Mouse (Mus musculus): ENCODE data around the gene Vmn1r188.
"Not testable (repeated sequence)": the region's sequence is repeated elsewhere in the genome, so short reads cannot be mapped to it uniquely, and the experiment has no call there.

Vmn1r188 gene

DNA sequence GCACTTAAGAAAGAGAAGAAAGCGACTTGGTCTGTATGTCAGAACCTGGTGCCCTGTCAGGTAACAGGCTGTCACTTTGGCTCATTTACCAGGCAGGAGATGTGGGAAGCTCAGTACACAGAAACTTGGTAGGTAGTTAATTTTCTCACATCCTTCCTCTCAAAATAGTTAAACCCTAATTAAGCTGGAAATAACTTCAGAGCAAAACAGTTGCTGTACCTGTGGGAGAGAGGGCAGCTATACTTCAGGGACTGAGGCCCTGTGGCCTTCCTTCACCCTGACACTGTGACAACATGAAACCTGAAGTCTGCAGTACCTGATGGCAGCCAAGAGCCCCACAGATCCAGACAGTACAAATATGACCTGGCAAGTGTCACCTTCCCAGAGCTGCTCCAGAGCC lies at the start of gene Vmn1r188:
Gene Vmn1r188, plus strand, starts transcription at position 301 of the 400 bp plus-strand sequence.
- DNase-seq = not testable (repeated sequence)

DNA sequence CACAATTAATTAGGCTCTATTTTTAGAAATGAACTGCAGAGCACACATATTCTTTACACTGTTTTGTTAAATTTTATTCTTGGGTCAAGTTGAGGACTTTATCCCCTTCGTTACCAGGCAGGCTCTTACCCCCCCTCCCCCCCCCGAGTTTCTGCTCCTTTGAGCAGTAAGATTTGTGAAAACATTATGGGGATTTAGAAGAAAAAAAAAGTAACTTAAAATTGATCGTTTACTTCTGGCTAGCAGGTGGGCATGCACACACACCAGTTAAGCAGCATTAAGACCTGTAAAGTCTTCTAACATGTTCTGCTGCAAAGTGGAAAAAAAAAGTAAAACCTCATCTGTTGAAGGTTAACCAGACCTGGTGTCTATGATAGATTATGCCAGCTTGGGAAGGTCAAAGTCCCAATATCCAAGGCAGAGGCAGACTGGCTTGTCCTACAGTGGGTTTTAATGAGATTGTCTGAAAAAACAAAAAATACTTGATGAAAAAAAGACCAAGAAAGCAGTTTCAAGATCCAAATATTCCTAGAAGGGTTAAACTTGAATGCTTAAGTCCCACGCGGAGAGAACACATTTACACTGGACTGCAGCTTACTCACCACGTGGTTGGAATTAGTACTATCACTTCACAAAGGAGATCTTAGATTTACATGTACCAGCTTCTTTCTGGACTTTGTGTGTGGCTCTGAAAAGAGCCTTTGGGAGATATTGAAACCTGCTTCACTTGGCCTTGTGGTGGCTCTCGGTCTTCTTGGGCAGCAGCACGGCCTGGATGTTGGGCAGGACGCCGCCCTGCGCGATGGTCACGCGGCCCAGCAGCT lies 49.6 kb upstream of the Vmn1r188 start:
- peak; percentile 38 to 73 for DNase-seq

DNA sequence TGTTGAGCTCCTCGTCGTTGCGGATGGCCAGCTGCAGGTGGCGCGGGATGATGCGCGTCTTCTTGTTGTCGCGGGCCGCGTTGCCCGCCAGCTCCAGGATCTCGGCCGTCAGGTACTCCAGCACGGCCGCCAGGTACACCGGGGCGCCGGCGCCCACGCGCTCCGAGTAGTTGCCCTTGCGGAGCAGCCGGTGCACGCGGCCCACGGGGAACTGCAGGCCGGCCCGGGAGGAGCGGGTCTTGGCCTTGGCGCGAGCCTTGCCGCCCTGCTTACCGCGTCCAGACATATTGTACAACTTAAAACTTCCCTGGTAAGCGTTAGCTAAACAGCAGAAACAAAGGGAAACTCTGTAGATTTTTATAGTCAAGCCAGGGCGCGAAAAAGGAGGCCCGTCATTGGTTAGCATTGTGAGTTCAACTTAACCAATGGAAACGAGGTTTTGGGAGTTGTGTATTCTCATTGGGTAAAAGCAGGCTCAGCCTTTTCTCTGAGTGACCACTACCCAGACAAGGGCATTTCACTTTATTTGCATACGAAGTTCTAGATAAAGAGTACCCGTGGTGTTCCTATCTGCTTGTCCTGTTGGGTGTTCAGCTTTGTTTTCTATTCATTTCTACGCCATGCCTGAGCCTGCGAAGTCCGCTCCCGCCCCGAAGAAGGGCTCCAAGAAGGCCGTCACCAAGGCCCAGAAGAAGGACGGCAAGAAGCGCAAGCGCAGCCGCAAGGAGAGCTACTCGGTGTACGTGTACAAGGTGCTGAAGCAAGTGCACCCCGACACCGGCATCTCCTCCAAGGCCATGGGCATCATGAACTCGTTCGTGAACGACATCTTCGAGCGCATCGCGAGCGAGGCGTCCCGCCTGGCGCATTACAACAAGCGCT lies 48.7 kb upstream of the Vmn1r188 start, which contains the start of the genes Hist1h2ah and Hist1h2bk:
Gene Hist1h2ah, minus strand, starts transcription at position 302 of the 882 bp plus-strand sequence.
Gene Hist1h2bk, plus strand, starts transcription at position 604 of the 882 bp plus-strand sequence.
- DNase-seq = peak; percentile 81 to 87

DNA sequence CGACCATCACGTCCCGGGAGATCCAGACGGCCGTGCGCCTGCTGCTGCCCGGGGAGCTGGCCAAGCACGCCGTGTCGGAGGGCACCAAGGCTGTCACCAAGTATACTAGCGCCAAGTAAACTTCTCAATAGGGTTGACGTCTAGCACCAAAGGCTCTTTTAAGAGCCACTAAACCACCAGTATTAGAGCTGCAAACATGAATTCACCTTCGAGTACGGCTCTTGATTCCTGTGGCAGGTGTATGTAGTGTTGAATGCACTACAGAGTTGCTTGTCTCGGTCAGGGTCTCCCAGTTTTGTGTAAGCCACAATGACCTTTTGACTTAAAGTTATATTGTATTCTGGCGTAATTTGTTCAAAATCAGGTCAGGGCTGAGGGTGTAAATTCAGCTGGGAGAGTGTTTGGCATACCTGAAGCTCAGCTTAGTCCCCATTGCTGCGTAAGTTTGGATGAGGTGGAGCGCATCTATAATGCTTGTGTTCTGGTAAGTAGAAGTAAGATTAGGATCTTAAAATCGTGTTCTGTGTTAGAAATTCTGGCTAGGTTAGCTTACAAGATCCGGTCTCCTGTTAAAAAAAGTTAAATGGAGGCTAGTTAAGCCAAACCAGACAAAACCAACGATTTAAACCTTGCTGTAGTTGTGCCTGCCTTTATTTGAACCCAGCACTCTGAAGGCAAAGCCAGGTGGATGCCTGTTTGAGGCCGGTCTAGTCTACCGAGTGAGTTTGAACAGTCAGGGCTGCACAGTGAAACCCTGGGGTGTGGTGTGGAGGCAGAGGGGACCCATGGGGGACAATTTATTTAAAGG lies 47.9 kb upstream of the Vmn1r188 start:
- DNase-seq = no peak

DNA sequence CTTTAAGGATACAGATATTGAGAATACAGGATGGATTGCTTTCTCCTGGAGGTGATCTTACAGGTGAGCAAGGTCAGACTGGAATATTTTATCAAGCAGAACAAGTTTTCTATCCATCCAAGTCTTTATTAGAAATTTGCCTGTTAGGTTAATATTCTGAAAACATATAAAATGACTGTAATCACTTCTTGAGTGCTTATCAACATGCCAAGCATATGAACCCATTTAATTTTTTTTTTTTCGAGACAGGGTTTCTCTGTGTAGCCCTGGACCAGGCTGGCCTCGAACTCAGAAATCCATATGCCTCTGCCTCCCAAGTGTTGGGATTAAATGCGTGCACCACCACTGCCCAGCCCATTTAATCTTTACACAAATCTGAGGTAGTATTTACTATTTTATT lies 47.3 kb upstream of the Vmn1r188 start:
- DNase-seq = no peak

DNA sequence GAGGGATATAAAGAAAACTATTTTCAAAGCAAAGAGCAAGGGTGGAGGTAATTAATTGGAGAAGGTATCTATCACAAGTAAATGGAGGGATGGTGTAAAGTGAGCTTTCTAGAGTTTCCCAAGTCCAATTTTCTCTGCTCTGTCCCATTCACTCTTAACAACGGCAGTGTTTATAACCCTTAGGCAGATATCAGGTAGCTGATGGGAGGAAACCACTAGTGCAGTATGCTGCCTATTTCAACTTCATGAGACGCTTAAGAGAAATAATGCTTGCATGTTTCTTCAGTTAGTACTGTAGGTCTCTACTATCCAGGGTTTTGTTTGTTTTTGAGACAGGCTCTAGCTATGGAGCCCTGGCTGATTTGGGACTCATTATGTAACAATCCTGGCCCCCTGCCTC lies 46.8 kb upstream of the Vmn1r188 start:
- no peak for DNase-seq

DNA sequence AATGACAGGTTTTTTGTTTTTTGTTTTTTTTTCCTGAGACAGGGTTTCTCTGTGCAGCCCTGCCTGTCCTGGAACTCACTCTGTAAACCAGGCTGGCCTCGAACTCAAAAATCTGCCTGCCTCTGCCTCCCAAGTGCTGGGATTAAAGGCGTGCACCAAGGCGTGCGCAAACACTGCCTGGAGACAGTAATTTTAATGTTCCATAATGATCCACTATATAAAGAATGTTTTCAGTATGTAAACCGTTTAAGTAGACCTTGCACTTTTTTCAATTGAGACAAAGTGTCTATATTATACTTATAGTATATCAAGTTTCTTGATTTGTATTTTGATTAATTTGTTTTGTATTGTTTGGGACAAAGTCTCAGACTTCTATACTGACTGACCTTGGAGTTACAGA lies 44.9 kb upstream of the Vmn1r188 start:
- no peak for DNase-seq

DNA sequence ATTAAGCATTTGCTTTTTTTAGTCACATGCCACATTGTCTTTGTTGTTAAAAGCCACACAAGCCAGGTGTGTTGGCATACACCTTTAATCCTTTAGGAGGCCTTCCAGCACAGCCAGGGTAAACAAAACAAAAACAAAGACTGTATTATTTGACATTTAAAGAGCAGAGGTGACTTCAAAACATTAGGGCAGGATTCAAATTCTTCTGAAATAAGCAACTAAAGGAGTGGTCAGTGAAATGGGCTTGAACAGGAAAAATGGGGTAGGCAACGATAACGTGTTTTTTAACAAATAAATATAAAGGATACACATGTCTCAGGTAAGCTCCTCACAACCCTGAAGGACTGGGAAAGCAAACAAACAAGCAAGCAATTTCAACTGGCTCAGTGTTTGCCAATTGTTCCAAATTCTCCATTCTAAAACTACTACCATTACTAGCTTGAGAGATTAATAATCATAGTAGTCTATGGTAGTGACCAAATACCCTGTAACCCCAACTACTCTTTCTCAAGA lies 44.2 kb upstream of the Vmn1r188 start:
- no peak for DNase-seq

DNA sequence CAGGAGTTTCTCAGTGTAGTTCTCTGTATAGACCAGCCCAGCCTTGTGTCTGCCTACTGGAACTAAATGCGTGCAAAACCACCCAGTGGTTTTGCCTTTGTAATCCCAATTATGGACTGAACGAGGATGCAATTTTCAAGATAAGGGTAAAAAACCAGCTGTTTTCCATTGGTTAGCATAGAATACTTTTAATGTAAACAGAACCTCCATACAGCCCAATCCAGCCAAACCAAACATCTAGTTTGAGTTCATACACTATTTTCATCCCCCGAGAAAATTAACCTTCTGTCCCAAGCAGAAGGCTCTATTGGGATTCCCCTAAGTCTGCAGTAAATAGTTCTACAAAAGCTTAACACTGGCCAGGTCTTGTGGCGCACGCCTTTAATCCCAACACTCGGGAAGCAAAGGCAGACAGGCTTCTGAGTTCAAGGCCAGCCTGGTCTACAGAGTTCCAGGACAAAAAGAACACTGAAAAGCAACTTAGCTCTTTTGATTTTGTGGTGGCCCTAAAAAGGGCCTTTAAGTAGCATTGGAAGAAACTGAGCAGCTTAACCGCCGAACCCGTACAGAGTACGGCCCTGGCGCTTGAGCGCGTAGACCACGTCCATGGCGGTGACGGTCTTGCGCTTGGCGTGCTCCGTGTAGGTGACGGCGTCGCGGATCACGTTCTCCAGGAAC lies 43.6 kb upstream of the Vmn1r188 start:
- DNase-seq = no peak

DNA sequence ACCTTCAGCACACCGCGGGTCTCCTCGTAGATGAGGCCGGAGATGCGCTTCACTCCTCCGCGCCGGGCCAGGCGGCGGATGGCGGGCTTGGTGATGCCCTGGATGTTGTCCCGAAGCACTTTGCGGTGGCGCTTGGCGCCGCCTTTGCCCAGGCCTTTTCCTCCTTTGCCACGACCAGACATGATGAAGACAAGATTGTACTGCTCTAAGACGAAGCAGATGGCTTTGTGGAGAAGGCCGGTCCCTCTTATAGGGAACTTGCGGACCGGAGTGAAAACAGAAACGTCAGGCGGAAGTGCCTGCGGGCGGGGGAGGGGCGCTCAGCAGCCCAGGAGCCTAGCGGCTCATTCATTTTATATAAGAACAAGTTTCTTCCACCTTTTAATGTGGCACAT lies 43.1 kb upstream of the Vmn1r188 start, which contains the start of gene Hist1h4i:
Gene Hist1h4i, minus strand, starts transcription at position 221 of the 395 bp plus-strand sequence.
- DNase-seq = peak; percentile 88 to 94

DNA sequence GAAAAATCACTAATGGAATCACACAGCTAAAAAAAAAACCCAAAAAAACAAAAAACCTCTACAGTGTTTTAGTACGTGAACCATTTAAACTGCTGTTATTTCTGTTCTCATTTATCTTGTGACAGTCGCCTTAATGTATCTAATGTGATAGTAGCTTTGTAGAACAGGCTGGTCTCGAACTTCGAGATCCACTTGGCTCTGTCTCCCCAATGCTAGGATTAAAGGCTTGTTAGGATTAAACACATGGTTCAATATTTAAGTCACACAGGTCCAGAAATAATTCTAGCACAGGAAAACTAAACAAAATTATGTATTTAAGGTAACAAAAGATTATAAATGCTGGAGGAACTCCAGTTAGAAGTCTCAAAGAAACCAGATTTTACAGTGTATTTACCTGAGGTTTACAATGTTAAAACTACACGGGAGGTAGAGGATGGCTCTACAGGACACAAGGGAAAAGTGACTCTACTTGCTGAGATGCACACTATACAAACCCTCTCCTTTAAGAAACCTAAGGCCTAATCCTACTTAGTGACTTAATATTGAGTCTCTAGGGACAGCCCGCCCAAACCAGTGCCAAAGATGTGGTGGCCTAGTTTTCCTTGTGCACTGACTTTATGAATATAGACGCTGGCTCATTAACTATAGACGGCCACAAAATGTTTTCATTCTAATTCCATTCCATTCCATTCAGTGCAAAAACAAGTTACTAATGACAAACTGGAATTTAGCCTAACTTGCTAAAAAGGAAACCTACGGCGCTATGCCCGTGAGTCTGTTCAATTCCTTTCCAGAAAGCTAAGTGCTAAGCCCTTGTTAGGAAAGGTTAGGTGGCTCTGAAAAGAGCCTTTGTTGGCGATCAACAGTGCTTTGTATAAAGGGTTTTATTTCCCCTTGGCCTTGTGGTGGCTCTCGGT lies 42.3 kb upstream of the Vmn1r188 start:
- no peak for DNase-seq

DNA sequence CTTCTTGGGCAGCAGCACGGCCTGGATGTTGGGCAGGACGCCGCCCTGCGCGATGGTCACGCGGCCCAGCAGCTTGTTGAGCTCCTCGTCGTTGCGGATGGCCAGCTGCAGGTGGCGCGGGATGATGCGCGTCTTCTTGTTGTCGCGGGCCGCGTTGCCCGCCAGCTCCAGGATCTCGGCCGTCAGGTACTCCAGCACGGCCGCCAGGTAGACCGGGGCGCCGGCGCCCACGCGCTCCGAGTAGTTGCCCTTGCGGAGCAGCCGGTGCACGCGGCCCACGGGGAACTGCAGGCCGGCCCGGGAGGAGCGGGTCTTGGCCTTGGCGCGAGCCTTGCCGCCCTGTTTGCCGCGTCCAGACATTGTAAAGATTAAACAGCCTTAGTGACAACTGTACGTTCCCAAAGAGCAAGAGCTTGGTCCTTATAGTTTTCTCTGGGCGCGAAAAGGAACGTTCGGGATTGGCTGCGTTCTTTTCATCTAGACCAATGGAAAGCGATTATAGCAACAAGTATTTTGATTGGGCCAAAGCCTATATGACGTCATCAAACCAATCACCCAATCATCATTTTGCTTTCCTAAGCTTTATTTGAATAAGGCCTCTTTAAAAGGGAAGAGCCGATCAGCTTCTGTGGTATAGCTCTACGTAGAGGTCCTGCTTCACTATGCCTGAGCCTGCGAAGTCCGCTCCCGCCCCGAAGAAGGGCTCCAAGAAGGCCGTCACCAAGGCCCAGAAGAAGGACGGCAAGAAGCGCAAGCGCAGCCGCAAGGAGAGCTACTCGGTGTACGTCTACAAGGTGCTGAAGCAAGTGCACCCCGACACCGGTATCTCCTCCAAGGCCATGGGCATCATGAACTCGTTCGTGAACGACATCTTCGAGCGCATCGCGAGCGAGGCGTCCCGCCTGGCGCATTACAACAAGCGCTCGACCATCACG lies 41.4 kb upstream of the Vmn1r188 start, which contains the start of the genes Hist1h2ag and Hist1h2bj:
Gene Hist1h2ag, minus strand, starts transcription at position 377 of the 935 bp plus-strand sequence.
Gene Hist1h2bj, plus strand, starts transcription at position 647 of the 935 bp plus-strand sequence.
- DNase-seq = peak; percentile 92 to 94

DNA sequence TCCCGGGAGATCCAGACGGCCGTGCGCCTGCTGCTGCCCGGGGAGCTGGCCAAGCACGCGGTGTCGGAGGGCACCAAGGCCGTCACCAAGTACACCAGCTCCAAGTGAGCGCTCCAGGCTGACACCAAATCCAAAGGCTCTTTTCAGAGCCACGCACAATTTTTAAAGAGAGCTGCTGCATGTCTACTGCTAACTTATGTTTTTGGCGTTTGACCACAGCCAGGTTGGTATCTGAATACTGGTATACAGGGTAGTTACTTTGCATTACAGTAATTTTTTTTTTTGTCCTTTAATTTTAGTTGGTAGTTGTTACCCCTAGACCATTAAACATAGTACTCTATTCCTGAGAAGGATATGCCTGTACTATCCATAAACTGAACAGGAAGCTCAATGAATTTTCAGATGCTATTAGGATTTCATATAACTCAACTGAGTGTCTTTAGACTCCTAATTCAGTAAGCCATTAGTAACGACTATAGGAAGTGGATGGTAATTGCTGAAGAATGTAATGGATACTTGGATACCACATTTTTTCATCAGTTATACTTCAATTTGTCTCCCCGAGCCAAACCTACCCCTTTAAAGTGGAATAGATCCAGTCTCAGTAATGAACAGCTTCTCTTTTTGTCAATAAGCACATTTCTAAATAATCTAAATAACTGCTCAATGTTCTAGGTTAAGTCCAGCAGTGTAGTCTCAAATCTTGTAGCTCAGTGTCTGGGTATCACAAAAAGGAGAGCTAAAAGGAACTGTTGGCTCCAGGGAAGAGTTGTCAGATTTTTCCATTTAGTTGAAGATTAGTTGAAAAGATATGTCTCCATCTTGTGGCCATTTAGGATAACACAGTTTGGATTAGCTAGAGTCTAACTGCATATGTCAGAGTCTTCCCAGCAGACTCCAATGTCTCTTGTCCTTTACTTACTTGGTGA lies 40.5 kb upstream of the Vmn1r188 start:
- DNase-seq = no peak

DNA sequence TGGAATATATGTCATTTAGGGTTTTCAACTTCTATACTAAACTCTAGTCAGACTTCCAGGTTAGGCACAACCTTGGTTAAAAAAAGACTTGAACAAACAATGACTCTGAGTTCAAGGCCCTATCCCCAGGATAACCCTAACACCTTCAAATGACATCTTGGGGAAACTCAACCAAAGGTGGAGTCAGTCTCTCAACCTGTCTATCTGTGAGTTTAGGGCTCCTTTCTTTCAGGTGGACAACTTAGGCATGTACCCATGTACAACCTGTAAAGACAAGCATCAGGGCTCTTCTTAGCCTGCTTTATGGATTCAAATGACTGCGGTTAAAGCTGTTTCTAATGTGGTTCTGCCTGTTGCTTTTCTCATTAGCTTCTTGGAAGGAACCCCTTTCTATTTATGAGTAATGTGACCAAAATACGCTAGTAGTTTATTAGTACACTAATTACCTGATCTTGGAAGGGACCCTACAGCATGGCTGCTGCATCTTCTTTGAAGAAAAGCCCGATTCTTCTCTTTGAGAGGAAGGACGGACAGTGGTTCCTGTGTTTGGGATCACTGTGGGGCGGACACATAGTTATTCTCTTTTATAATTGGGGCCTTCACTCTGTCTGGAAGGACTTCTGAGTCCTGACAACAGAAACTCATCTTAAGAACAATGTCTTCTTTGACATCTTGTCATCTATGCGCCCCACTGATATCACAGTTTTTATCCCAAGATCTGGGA lies 39.6 kb upstream of the Vmn1r188 start:
- no peak for DNase-seq

DNA sequence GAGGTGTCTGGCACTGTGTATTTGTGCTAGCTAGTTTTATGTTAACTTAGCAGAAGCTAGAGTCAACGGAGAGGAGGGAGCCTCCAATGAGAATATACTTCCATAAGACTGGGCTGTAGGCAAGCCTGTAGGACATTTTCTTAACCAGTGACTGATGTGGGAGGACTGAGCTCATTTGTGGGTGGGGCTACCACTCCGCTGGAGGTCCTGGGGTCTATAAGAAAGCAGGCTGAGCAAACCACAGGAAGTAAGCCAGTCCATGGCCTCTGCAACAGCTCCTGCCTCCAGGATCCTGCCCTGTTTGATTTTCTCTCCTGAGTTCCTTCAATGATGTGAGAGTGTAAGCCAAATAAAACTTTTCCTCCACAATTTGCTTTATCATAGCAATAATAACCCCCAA lies 38.9 kb upstream of the Vmn1r188 start:
- DNase-seq = no peak

DNA sequence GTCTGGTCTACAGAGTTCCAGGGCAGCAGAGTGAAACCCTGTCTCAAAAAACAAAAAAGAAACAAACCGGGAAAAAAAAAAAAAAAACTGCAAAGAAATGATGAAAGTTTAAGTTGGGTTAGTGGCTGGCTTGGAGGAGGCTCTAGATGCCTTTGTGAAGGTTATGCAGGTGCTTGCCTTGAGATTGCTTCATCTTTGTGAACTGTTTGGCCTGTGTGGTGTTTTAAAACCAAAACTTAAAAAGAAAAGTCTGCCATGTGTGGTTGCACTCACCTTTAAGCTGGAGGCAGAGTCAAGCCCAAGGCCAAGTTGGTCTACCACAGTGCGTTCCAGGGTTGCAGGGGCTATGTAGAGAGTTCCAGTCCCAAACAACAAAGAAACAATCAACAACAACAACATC lies 35.2 kb upstream of the Vmn1r188 start:
- no peak for DNase-seq

DNA sequence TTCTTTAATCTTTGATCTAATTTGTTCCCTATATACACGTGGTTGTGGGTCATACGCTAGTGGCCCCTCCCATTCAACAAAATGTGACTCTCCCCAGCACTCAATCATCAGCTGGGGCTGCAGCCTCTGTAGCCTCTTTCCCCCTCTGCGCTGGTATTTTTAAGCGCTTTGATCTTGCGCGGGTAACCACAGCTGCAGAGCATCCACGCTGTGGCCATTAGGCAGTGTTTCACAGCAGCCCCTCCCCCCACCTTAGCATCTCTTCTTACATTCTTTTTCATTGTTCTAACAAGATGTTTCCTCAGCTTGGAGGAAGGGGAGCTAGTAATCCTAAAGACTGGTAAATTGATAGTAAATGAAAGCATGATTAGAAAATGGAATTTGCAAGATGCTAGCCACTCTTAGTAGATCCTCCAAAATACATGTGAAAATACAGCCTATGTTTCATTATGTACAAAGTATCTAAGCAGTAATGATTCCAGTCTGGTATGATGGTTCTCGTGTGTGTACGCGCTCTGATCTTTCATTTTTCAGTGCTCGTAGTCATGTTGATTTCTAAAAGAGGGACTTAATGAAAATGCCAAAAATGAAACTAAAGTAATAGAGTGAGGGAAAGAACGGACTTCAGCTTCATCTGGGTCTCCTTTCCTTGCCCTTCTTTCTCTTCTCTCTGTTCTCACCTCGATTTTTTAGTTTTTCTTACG lies 34.4 kb upstream of the Vmn1r188 start:
- DNase-seq = no peak
